8 mouse cellular contexts compared by ENCODE assay signal in the genomic region with DNA sequence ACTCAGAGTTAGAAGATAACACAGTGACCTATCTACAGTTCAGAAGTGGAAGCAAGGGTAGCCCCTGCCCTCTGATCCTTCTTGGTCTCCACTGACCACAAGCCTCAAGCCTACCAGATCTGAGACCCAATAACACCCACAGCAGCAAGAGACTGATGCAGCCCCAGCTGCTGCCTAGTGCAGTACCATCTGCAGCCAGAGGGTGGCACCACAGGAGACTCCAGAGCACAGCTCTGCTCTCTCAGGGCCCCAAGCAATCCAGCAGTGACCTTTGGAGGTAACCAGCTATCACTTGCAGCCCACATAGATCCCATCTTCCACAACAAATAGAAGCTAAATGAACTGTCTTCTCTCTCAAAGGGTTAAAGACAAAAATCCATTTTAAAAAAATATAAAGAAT. TPM values are rescaled to one million over a fixed set of nuclear protein-coding genes. Genes with fewer than 3 reads are reported as not detected.
DNase-seq lines count a peak whose midpoint lies in the region; ATAC-seq lines count a peak whose summit lies in the region.

No protein-coding gene starts in this region.

- peak; percentile 65 for DNase-seq in forebrain, embryonic 10.5 days (ENCODE audit: extremely low spot score, low spot score)
- peak; percentile 89 to 93 for DNase-seq in cerebellum, postnatal 10 days
- DNase-seq in frontal cortex, postnatal 36 days (ENCODE audit: low spot score in 2 of 2): peak; percentile 79 to 80
- peak; percentile 86 for DNase-seq in left cerebral cortex, postnatal 4 days
- peak; percentile 36 for DNase-seq in naive thymus-derived CD4-positive, alpha-beta T cell, adult 2 months (ENCODE audit: low read depth)
- peak; percentile 35 to 37 for DNase-seq in spleen, postnatal 36 days (ENCODE audit: low spot score in 2 of 2)

- no peaks in the 10 kb centered on the region for H3K4me1 ChIP-seq in forebrain, embryonic 10.5 days
- H3K4me1 ChIP-seq in forebrain, embryonic 15.5 days: no peaks in the 10 kb centered on the region
- H3K4me1 ChIP-seq in intestine, embryonic 15.5 days (replicated peaks): 0 out of 2 replicates have a peak, but pooled peaks cover 2% of the 10 kb centered on the region

- no peak overlapping the region for H3K9ac ChIP-seq in forebrain, embryonic 15.5 days (replicated peaks)
- H3K9ac ChIP-seq in intestine, embryonic 15.5 days: no peak overlapping the region

- H3K27me3 ChIP-seq in forebrain, embryonic 10.5 days (ENCODE audit: poor library complexity, severe bottlenecking): no peaks in the 10 kb centered on the region
- no peaks in the 10 kb centered on the region for H3K27me3 ChIP-seq in forebrain, embryonic 15.5 days
- no peaks in the 10 kb centered on the region for H3K27me3 ChIP-seq in intestine, embryonic 15.5 days (replicated peaks)

- peaks cover 27% of the 10 kb centered on the region for H3K36me3 ChIP-seq in forebrain, embryonic 10.5 days (replicated peaks)
- peaks cover 30% of the 10 kb centered on the region for H3K36me3 ChIP-seq in forebrain, embryonic 15.5 days
- H3K36me3 ChIP-seq in intestine, embryonic 15.5 days: no peaks in the 10 kb centered on the region

- no peak for ATAC-seq in forebrain, embryonic 15.5 days (replicated peaks)
- peak; percentile 56; the same call in 1 of the 2 replicates for ATAC-seq in intestine, embryonic 15.5 days

- no peaks in the 10 kb centered on the region for H3K9me3 ChIP-seq in forebrain, embryonic 10.5 days
- no peaks in the 10 kb centered on the region for H3K9me3 ChIP-seq in forebrain, embryonic 15.5 days
- no peaks in the 10 kb centered on the region for H3K9me3 ChIP-seq in intestine, embryonic 15.5 days

- intact Hi-C loops in left cerebral cortex, postnatal 4 days (cut with DNase I): loop anchor here (5.0 kb wide), 1 partner anchor 57 kb away; no protein-coding TSS in a partner anchor

- no peak overlapping the region for H3K4me3 ChIP-seq in forebrain, embryonic 10.5 days
- H3K4me3 ChIP-seq in forebrain, embryonic 15.5 days: no peak overlapping the region
- no peak overlapping the region for H3K4me3 ChIP-seq in intestine, embryonic 15.5 days (replicated peaks)

- H3K4me2 ChIP-seq in forebrain, embryonic 15.5 days (replicated peaks): no peak overlapping the region
- no peak overlapping the region for H3K4me2 ChIP-seq in intestine, embryonic 15.5 days (replicated peaks)

- no peak overlapping the region for H3K27ac ChIP-seq in forebrain, embryonic 10.5 days
- H3K27ac ChIP-seq in forebrain, embryonic 15.5 days (replicated peaks): no peak overlapping the region
- H3K27ac ChIP-seq in intestine, embryonic 15.5 days: no peak overlapping the region

RNA-seq across cellular contexts. Expression of gene Aqp12, which starts 8.3 kb away (rescaled TPM):
- polyA plus RNA-seq in forebrain, embryonic 10.5 days (2016; fragmentation: Nextera tagmentation; extraction: Ambion mirVana): not detected in 2 replicates
- not detected in 2 replicates for polyA plus RNA-seq in forebrain, embryonic 15.5 days (2015; fragmentation: Nextera tagmentation; extraction: Ambion mirVana)
- polyA plus RNA-seq in intestine, embryonic 15.5 days (2015; fragmentation: Nextera tagmentation; extraction: Ambion mirVana): 3.0 and 11.2 TPM in 2 replicates
- not detected for total RNA-seq in left cerebral cortex, postnatal 4 days (2021)

Comparison
In these comparisons a context has a peak if more than half of its experiments do, and no peak if none do; other contexts are left out.
1. DNase-seq: peak in every context shown above with its lines; median percentile 91 in cerebellum, postnatal 10 days; 86 in left cerebral cortex, postnatal 4 days; 80 in frontal cortex, postnatal 36 days; 65 in forebrain, embryonic 10.5 days; 36 in naive thymus-derived CD4-positive, alpha-beta T cell, adult 2 months; 36 in spleen, postnatal 36 days.